Mouse (Mus musculus) hindbrain, embryonic 13.5 days (tissue): ENCODE data around the gene Tax1bp3. TPM values are rescaled to one million over a fixed set of nuclear protein-coding genes. Genes with fewer than 3 reads are reported as not detected.

Experiments used
- ATAC-seq: fragments of 200-750 bp; cut with Nextera tagmentation; 2 replicates; pipeline ENCODE4 v1.8.0; 2017; ENCODE audit warnings: moderate TSS enrichment; ENCODE audit not compliant: low FRiP score
- H3K27ac ChIP-seq: fragments of 300-500 bp; sonication (generic); 2 replicates; pipeline ENCODE4 v1.5.1; 2015; ENCODE audit warnings: inconsistent platforms, mild to moderate bottlenecking, moderate library complexity
- H3K27me3 ChIP-seq: fragments of 300-500 bp; sonication (generic); 2 replicates; pipeline ENCODE4 v1.6.1; 2015; ENCODE audit warnings: mild to moderate bottlenecking, inconsistent platforms
- H3K36me3 ChIP-seq: fragments of 300-500 bp; sonication (generic); 2 replicates; pipeline ENCODE4 v1.6.1; 2015; ENCODE audit warnings: mild to moderate bottlenecking, inconsistent platforms
- H3K4me1 ChIP-seq: fragments of 300-500 bp; sonication (generic); replicated peaks from 2 replicates; pipeline ENCODE4 v1.6.1; 2015; ENCODE audit warnings: inconsistent platforms
- H3K4me2 ChIP-seq: fragments of 300-500 bp; sonication (generic); 2 replicates; pipeline ENCODE4 v1.6.1; 2015; ENCODE audit warnings: inconsistent platforms, mild to moderate bottlenecking, moderate library complexity
- H3K4me3 ChIP-seq: fragments of 300-500 bp; sonication (generic); 2 replicates; pipeline ENCODE4 v1.5.1; 2015; ENCODE audit warnings: mild to moderate bottlenecking, inconsistent platforms
- H3K9ac ChIP-seq: fragments of 300-500 bp; sonication (generic); 2 replicates; pipeline ENCODE4 v1.6.1; 2015; ENCODE audit warnings: mild to moderate bottlenecking, inconsistent platforms
- H3K9me3 ChIP-seq: fragments of 300-500 bp; sonication (generic); 2 replicates; pipeline ENCODE4 v1.6.1; 2016; ENCODE audit warnings: inconsistent platforms
- WGBS: fragments of 180-500 bp; shearing (Covaris S2); methylation state at CpG from one replicate; pipeline ENCODE4 v1.1.7; 2015; 5-methylcytosine and 5-hydroxymethylcytosine counted together
- polyA plus RNA-seq: library from polyadenylated mRNA; unstranded; fragments of >200 nt; fragmentation: Nextera tagmentation; extraction: Ambion mirVana; gene quantifications from 2 replicates; pipeline ENCODE4 v1.2.1, GENCODE M21; 2015

Tax1bp3 gene
- polyA plus RNA-seq, 1 experiment from 2014 or later, result 180 TPM

GRCm38 (mm10) chr11:73207621-73208020, 30.7 kb downstream of the Tax1bp3 start:
- WGBS, result 71% methylated on average over 2 of the region's 2 CpGs
- no peaks in the 10 kb centered on the region for H3K36me3 ChIP-seq
- no peak overlapping the region for H3K27ac ChIP-seq
- H3K4me1 ChIP-seq, result no peaks in the 10 kb centered on the region
- no peak overlapping the region for H3K9ac ChIP-seq
- ATAC-seq, result no peak
- H3K4me2 ChIP-seq, result no peak overlapping the region
- no peaks in the 10 kb centered on the region for H3K9me3 ChIP-seq
- no peak overlapping the region for H3K4me3 ChIP-seq
- H3K27me3 ChIP-seq, result no peaks in the 10 kb centered on the region

GRCm38 (mm10) chr11:73213956-73214355, 37.1 kb downstream of the Tax1bp3 start:
- no peaks in the 10 kb centered on the region for H3K9me3 ChIP-seq
- no peak overlapping the region for H3K9ac ChIP-seq
- whole genome bisulfite sequencing, result 79% methylated on average over 3 of the region's 3 CpGs
- H3K4me3 ChIP-seq, result no peak overlapping the region
- H3K27me3 ChIP-seq, result 0 out of 2 replicates have a peak, but pooled peaks cover 5% of the 10 kb centered on the region
- no peaks in the 10 kb centered on the region for H3K36me3 ChIP-seq
- no peaks in the 10 kb centered on the region for H3K4me1 ChIP-seq
- no peak for ATAC-seq
- no peak overlapping the region for H3K4me2 ChIP-seq
- no peak overlapping the region for H3K27ac ChIP-seq

GRCm38 (mm10) chr11:73219671-73220070, 42.8 kb downstream of the Tax1bp3 start:
- Histone ChIP-seq H3K4me2 (no peak overlapping the region), H3K9me3 (no peaks in the 10 kb centered on the region), H3K27ac (no peak overlapping the region), H3K4me1 (no peaks in the 10 kb centered on the region), H3K4me3 (no peak overlapping the region), H3K36me3 (no peaks in the 10 kb centered on the region), H3K9ac (no peak overlapping the region), H3K27me3 (0 out of 2 replicates have a peak, but pooled peaks cover 5% of the 10 kb centered on the region)
- 57% methylated on average over 2 of the region's 2 CpGs for WGBS
- no peak for ATAC-seq

- no peaks in the 10 kb centered on the region for H3K27me3 ChIP-seq
- H3K4me1 ChIP-seq, result no peaks in the 10 kb centered on the region
- H3K4me3 ChIP-seq, result no peak overlapping the region
- ATAC-seq, result no peak
- H3K4me2 ChIP-seq, result no peak overlapping the region
- WGBS, result 94% methylated on average over 1 of the region's 1 CpGs
- H3K9ac ChIP-seq, result no peak overlapping the region
- no peaks in the 10 kb centered on the region for H3K9me3 ChIP-seq
- no peak overlapping the region for H3K27ac ChIP-seq
- no peaks in the 10 kb centered on the region for H3K36me3 ChIP-seq
Observed at GRCm38 (mm10) chr11:73220651-73221050, 43.8 kb downstream of the Tax1bp3 start.

- Histone ChIP-seq H3K9ac (no peak overlapping the region), H3K9me3 (no peaks in the 10 kb centered on the region), H3K36me3 (no peaks in the 10 kb centered on the region), H3K27me3 (no peaks in the 10 kb centered on the region), H3K27ac (no peak overlapping the region), H3K4me1 (no peaks in the 10 kb centered on the region), H3K4me2 (no peak overlapping the region), H3K4me3 (no peak overlapping the region)
- no peak for ATAC-seq
- WGBS, result 48% methylated on average over 5 of the region's 5 CpGs
Observed at GRCm38 (mm10) chr11:73222846-73223245, 46.0 kb downstream of the Tax1bp3 start.

- H3K4me3 ChIP-seq, result no peak overlapping the region
- no peak overlapping the region for H3K27ac ChIP-seq
- no peak overlapping the region for H3K4me2 ChIP-seq
- H3K27me3 ChIP-seq, result no peaks in the 10 kb centered on the region
- H3K9ac ChIP-seq, result no peak overlapping the region
- no peak for ATAC-seq
- no peaks in the 10 kb centered on the region for H3K4me1 ChIP-seq
- H3K36me3 ChIP-seq, result no peaks in the 10 kb centered on the region
- WGBS, result 77% methylated on average over 2 of the region's 2 CpGs
- peaks cover 3% of the 10 kb centered on the region; the same call in 1 of the 2 replicates for H3K9me3 ChIP-seq
Observed at GRCm38 (mm10) chr11:73223966-73224365, 47.1 kb downstream of the Tax1bp3 start.

- ATAC-seq, result no peak
- Histone ChIP-seq H3K27me3 (no peaks in the 10 kb centered on the region), H3K27ac (no peak overlapping the region), H3K4me1 (no peaks in the 10 kb centered on the region), H3K36me3 (no peaks in the 10 kb centered on the region), H3K9me3 (peaks cover 5% of the 10 kb centered on the region; the same call in 1 of the 2 replicates), H3K9ac (no peak overlapping the region), H3K4me2 (no peak overlapping the region), H3K4me3 (no peak overlapping the region)
- WGBS, result 92% methylated on average over 6 of the region's 6 CpGs
Observed at GRCm38 (mm10) chr11:73225856-73226255, 49.0 kb downstream of the Tax1bp3 start.

- WGBS, result 74% methylated on average over 5 of the region's 5 CpGs
- no peak overlapping the region for H3K27ac ChIP-seq
- no peak overlapping the region for H3K4me2 ChIP-seq
- no peaks in the 10 kb centered on the region; the same call in 1 of the 2 replicates for H3K4me1 ChIP-seq
- H3K9me3 ChIP-seq, result peaks cover 5% of the 10 kb centered on the region; the same call in 1 of the 2 replicates
- no peaks in the 10 kb centered on the region for H3K36me3 ChIP-seq
- no peak for ATAC-seq
- H3K9ac ChIP-seq, result no peak overlapping the region
- no peaks in the 10 kb centered on the region for H3K27me3 ChIP-seq
- no peak overlapping the region for H3K4me3 ChIP-seq
Observed at GRCm38 (mm10) chr11:73228881-73229280, 52.0 kb downstream of the Tax1bp3 start.

GRCm38 (mm10) chr11:73230081-73230480, 53.2 kb downstream of the Tax1bp3 start:
- Histone ChIP-seq H3K9ac (no peak overlapping the region), H3K9me3 (peaks cover 5% of the 10 kb centered on the region; the same call in 1 of the 2 replicates), H3K27me3 (no peaks in the 10 kb centered on the region), H3K36me3 (no peaks in the 10 kb centered on the region), H3K4me1 (no peaks in the 10 kb centered on the region; the same call in 1 of the 2 replicates), H3K27ac (no peak overlapping the region), H3K4me2 (no peak overlapping the region), H3K4me3 (no peak overlapping the region)
- ATAC-seq, result no peak
- WGBS, result 94% methylated on average over 5 of the region's 5 CpGs

- no peaks in the 10 kb centered on the region for H3K27me3 ChIP-seq
- no peak overlapping the region for H3K4me3 ChIP-seq
- H3K9ac ChIP-seq, result no peak overlapping the region
- ATAC-seq, result no peak
- peaks cover 5% of the 10 kb centered on the region; the same call in 1 of the 2 replicates for H3K9me3 ChIP-seq
- no peak overlapping the region for H3K4me2 ChIP-seq
- WGBS, result 75% methylated on average over 2 of the region's 2 CpGs
- no peaks in the 10 kb centered on the region; the same call in 1 of the 2 replicates for H3K4me1 ChIP-seq
- H3K36me3 ChIP-seq, result no peaks in the 10 kb centered on the region
- no peak overlapping the region for H3K27ac ChIP-seq
Observed at GRCm38 (mm10) chr11:73232513-73232912, 55.6 kb downstream of the Tax1bp3 start.

Other genes starting within 250 kb of the Tax1bp3 start
- 1.3 and 1.4 TPM in 2 replicates for gene Atp2a3, start 215.9 kb upstream of the Tax1bp3 start, polyA plus RNA-seq
- 0.65 TPM in 2 replicates for gene P2rx1, start 178.0 kb upstream of the Tax1bp3 start, polyA plus RNA-seq
- 21.5 and 23.1 TPM in 2 replicates for gene Camkk1, start 158.1 kb upstream of the Tax1bp3 start, polyA plus RNA-seq
- 12.5 and 13.1 TPM in 2 replicates for gene Ncbp3, start 129.3 kb upstream of the Tax1bp3 start, polyA plus RNA-seq
- gene Itgae, start 86.5 kb upstream of the Tax1bp3 start, polyA plus RNA-seq, result 0.13 and 0.27 TPM in 2 replicates
- gene Haspin, start 38.8 kb upstream of the Tax1bp3 start, polyA plus RNA-seq, result 3.7 and 3.8 TPM in 2 replicates
- 0.28 and 0.42 TPM in 2 replicates for gene P2rx5, start 16.7 kb upstream of the Tax1bp3 start, polyA plus RNA-seq
- gene Emc6, start within 50 bp of the Tax1bp3 start, polyA plus RNA-seq, result 120 and 136 TPM in 2 replicates
- gene Ctns, start 22.0 kb downstream of the Tax1bp3 start, polyA plus RNA-seq, result 21.5 and 22.8 TPM in 2 replicates
- 2.0 and 2.3 TPM in 2 replicates for gene Shpk, start 22.4 kb downstream of the Tax1bp3 start, polyA plus RNA-seq
- 0.41 and 0.86 TPM in 2 replicates for gene Trpv1, start 57.2 kb downstream of the Tax1bp3 start, polyA plus RNA-seq
- gene Trpv3, start 90.3 kb downstream of the Tax1bp3 start, polyA plus RNA-seq, result 0.06 and 0.18 TPM in 2 replicates
- 0.84 and 2.4 TPM in 2 replicates for gene Aspa, start 152.5 kb downstream of the Tax1bp3 start, polyA plus RNA-seq
- not detected in 2 replicates for gene Gm49340, start 152.7 kb downstream of the Tax1bp3 start, polyA plus RNA-seq
- gene Spata22, start 152.7 kb downstream of the Tax1bp3 start, polyA plus RNA-seq, result not detected in 2 replicates
- not detected in 2 replicates for gene Olfr20, start 173.7 kb downstream of the Tax1bp3 start, polyA plus RNA-seq
- gene Olfr376, start 194.2 kb downstream of the Tax1bp3 start, polyA plus RNA-seq, result not detected in 2 replicates
- not detected in 2 replicates for gene Olfr1, start 222.5 kb downstream of the Tax1bp3 start, polyA plus RNA-seq